Mouse (Mus musculus) large intestine, adult 2 months (tissue): ENCODE data around the gene Plekhj1. TPM values are rescaled to one million over a fixed set of nuclear protein-coding genes. Genes with fewer than 3 reads are reported as not detected.

Source experiments
- DNase-seq: peaks from one replicate; pipeline ENCODE4 v3.0.0-alpha.2; 2012; ENCODE audit warnings: low read depth, low spot score
- WGBS: fragments of 180-500 bp; shearing (Covaris S2); methylation state at CpG from one replicate; pipeline ENCODE4 v1.1.7; 2018; 5-methylcytosine and 5-hydroxymethylcytosine counted together
- polyA plus RNA-seq: library from polyadenylated mRNA; depleted of rRNA; stranded (reverse); fragments of >200 nt; gene quantifications from 2 replicates; pipeline ENCODE4 v1.2.3, GENCODE M21; 2012

Gene Plekhj1
- polyA plus RNA-seq, 1 experiment = 50.7 TPM

DNA sequence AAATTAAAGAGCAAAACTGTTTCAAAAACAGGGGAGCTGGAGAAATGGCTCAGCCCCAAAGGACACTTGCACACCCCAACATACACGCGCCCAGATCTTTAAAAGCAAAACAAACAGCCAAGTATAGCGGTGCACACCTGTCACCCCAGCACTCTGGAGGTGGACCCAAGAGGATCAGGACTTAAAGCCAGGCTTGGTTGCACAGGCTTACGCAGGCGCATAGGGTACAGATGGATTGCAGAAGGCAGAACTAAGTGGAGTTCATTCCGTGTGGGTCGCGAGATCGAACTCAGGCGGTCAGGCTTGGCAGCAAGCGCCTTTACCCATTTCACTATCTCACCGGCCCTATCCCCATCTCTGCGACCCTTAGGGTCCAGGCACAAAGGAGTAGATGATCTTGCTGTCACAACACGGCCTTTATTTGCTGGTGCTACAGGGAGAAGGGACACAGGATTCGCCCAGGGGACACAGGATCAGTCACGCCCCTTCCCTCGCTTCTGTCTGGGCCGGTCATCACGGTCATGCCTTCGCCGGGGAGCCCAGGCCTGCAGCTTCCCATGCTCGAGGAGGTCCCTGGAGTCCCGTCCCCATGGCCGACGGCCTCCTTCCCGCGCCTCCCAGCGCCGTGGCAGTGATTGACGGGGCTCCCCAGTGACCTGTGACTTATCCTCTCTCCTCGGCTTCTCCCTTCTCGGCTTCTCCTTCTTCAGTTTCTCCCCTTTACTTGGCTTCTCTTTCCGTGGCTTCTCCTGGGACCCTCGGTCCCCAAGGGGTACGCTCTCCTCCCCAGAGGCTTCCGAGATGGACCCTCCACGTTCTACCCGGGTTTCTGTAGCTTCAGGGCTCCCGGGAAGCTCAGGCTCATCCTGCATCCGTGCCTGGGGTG is 9.9 kb upstream of the Plekhj1 start:
- WGBS = 33% methylated on average over 40 of the region's 40 CpGs
- DNase-seq = no peak

DNA sequence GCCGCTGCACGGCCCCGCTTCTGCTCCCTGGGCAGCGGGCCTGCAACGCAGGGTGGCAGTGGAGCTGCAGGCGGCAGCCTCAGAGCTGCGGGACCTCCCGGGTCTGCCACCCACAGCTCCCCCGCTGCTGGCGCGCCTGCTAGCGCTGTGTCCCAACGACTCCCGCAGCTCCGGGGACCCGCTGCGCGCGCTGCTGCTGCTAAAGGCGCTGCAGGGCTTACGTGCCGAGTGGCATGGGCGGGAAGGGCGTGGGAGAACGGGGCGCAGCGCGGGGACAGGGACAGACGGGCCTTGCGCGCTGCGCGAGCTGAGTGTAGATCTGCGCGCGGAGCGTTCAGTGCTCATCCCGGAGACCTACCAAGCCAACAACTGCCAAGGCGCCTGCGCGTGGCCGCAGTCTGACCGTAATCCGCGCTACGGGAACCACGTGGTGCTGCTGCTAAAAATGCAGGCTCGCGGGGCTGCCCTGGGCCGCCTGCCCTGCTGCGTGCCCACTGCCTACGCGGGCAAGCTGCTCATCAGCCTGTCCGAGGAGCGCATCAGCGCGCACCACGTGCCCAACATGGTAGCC is 8.7 kb upstream of the Plekhj1 start:
- no peak for DNase-seq
- under 1% methylated on average over 58 of the region's 58 CpGs for WGBS

DNA sequence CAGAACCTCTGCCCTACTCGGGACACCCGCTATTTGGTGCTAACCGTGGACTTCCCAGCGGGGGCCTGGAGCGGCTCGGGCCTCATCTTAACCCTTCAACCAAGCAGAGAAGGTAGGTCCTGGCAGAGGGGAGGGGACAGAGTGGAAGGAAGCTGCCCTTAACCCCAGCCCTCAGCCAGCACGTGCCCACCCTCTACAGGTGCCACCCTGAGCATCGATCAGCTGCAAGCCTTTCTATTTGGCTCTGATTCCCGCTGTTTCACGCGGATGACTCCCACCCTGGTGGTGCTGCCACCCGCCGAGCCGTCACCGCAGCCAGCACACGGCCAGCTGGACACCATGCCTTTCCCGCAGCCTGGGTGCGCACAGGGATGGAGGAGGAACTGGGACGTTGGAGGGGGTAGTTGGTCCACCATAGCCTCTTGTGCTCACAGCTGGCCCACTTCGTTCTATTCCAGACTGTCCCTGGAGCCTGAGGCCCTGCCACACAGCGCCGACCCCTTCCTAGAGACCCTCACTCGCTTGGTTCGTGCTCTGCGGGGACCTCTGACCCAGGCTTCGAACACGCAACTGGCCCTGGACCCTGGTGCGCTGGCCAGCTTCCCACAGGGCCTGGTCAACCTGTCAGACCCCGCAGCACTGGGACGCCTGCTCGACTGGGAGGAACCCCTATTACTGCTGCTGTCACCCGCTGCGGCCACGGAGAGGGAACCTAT is 8.1 kb upstream of the Plekhj1 start:
- no peak for DNase-seq
- WGBS = 65% methylated on average over 34 of the region's 34 CpGs

DNA sequence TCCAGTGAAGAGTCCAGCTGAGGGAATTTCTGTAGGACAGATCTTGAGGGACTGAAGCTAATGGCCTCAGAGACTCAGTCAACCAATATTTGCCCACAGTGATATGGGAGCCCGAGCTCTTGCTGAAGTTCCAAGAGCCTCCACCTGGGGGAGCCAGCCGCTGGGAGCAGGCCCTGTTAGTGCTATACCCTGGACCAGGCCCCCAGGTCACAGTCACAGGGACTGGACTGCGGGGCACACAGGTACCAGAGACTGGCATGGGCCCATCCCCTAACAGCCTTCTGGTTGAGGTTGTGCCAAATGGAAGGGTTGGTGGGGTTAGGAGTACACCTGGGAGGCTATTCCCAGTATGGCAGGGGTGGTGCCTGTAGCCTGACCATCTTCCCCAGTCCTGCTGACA is 7.5 kb upstream of the Plekhj1 start:
- WGBS = 14% methylated on average over 3 of the region's 3 CpGs
- DNase-seq = no peak

DNA sequence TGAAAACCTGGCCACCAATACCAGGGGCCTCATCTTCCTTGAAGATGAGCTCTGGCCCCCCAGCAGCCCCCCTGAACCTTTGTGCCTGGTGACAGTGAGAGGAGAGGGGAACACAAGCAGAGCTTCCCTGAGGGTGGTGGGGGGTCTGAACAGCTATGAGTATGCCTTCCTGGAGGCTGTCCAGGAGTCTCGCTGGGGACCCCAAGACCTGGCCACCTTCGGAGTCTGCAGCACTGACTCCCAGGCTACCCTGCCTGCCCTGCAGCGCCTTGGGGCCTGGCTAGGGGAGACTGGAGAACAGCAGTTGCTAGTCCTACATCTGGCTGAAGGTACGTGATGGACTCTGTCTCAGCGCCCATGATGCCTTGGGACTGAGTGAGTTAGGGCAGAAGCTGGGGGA is 6.9 kb upstream of the Plekhj1 start:
- WGBS = 93% methylated on average over 5 of the region's 5 CpGs
- DNase-seq = no peak

DNA sequence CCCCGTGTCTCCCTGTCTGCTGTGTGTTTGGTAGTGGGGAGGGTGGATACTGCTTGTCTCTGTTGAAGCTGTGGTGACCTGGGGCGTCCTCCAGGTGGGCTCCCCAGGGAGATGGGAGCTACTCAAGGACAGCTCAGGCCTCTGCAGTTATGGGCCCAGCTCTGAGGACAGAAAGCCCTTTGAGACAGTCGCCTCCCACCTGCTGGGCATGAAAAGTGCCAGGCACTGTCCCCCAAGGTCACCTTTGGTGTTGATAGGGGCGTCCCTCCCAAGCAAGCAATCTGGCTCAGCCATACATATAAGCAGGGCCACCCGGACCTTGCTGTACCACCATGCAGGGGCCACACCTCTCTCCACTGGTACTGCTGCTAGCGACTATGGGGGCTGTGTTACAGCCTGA is 6.5 kb upstream of the Plekhj1 start, which contains the start of gene Amh:
Gene Amh, plus strand, starts transcription at position 328 of the 400 bp plus-strand sequence.
- 78% methylated on average over 6 of the region's 6 CpGs for WGBS
- DNase-seq = no peak

DNA sequence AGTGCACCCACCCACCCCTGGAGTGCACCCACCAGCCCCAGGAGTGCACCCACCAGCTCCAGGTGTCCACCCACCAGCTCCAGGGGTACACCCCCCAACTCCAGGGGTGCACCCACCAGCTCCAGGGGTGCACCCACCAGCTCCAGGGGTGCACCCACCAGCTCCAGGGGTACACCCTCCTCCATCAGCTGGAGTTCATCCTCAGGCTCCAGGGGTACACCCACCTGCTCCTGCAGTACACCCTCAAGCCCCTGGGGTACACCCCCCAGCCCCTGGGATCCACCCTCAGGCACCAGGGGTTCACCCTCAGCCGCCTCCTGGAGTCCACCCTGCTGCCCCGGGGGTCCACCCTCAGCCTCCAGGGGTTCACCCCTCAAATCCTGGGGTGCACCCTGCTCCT is 5.9 kb upstream of the Plekhj1 start:
- 97% methylated on average over 2 of the region's 2 CpGs for WGBS
- DNase-seq = no peak

DNA sequence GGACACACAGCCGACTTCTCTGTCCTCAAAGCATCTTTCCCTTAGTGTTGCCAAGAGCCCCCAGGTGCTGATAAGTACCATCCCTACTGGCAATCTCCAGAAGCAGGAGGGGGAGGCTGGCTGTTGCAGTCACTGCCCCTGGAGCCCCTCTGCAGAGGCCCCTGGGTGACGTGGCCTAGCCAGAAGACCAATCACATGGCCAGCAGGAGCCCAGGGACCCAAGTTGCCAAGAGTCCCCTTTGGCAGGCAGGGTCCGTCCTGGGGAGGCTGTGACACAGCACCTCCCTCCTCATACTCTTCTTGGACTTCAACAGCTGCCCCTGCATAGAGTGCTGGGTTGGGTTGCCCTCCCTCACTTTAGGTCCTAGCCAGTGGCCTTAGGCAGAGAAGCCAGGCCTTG is 4.6 kb upstream of the Plekhj1 start:
- 93% methylated on average over 3 of the region's 3 CpGs for WGBS
- DNase-seq = no peak

DNA sequence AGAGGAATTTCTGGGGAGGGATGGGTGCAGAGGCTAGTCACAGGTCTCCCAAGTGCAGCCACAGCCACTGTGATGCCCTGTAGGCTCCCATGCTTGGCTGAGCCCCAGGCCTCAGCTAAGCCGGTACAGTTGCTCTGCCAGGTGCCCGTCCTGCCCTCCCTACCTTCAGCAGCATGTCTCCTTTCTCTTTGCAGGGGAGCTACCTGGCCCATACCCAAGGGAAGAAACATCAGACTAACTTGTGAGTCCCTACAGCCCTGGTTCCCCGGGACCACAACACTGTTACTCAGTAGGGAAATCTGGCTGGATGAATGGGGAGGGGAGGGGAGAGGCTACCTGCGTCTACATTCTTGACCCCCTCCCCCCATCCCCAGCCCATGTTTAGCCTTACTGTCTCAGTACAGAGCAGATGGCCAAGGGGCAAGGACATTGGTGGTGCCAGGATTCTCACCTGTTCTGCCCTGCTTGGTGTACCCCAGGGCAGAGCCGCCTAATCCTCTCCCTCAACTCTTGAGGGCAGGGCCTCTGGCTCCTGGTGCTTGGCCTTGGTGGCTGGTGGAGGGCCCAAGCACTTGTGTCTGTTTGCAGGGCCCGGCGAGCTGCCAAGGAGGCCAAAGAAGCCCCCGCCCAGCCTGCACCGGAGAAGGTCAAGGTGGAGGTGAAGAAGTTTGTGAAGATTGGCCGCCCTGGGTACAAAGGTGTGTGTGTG is 3.9 kb upstream of the Plekhj1 start:
- WGBS = 82% methylated on average over 10 of the region's 10 CpGs
- DNase-seq = no peak

DNA sequence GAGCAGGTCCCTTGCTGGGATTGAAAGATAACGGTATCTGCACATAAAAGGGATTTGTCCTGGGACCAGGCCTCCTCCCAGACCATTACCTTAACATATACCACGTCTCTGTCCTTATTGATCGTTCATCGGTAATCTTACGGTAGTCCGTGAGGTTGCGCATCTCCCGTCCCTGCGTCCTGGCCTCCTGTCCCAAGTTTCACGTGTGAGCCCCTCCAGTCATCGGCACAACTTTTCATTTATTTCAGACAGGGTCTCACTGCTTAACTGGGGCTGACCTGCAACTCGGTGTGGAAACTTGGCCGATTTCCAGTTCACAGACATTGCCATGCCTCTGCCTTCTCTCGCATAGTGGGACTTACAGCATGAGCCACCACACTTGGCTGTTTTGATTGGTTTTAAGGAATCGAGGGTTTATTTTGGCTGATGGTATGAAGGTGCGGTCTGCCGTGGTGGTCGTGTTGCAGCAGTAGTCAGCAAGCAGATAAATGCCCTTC is 692 bp upstream of the Plekhj1 start:
- DNase-seq = no peak
- WGBS = under 1% methylated on average over 18 of the region's 18 CpGs

DNA sequence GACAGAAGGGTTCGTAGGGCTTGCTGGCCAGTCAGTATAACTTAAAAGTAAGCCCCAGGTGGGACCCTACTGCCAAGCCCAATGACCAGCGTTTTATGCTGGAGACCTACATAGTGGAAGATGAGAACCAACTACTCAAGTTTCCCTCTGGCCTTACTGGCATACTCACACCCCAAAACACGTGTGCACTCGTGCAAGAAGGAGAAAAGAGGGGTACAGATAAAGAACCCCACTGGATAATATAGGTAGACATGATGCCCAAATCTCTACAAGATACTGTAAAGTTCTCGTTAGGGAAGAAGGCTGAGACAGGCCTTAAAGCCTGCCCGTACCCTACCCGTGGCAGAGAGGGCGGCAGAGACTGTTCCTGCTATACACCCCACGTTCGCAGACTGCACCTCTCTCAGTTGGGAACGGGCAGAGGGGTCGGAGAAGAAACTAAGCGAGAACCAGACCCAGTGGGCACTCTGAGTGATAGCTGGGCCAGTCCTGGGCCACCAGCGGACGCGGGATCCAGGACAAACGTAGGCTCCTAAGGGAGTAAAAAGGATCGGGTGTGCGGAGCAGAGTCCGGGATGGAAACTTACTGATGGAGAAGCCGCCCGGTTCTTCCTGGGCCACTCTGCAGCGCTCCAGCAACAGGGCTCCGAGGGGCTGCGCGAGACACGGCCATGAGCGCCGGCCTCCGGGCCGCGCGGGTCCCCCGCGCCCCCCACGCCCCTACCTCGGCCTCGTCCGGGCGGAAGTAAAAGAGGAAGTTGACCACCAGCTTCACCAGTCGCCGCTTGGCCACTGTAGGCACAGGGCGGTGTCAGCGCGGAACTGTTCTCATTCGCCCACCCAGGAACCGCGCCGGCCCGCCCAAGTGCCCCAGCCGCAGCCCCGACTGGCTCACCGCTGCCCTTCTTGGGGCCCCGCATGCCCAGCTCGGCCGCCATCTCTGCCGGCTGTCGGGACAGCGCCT is 958 bp downstream of the Plekhj1 start:
- DNase-seq = no peak
- WGBS = 1% methylated on average over 55 of the region's 59 CpGs

DNA sequence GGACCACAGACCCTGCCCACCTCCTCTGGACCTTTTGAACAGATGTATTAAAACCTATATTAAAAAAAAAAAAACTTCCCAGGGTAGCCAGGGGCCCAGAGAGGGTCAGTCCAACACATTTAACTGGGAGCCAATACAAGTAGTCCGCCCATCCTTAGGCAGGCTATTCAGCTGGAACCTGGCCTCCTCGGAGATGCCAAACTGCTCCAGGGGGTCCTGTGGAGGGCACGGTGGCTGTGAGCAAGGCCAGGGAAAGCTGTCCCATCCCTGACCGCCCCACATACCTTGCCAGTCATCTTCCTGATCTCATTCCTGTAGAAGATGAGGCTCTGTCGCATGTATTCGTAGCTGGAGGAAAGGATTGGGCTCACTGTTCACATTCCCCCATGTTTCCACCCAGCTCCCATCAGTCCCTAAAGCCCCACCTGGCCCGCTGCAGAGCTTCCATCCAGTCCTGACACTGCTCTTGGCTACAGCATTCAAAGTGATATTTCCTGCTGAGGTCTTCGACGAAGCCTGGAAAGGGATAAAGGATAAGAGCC is 2.0 kb downstream of the Plekhj1 start:
- WGBS = 78% methylated on average over 9 of the region's 9 CpGs
- DNase-seq = no peak

DNA sequence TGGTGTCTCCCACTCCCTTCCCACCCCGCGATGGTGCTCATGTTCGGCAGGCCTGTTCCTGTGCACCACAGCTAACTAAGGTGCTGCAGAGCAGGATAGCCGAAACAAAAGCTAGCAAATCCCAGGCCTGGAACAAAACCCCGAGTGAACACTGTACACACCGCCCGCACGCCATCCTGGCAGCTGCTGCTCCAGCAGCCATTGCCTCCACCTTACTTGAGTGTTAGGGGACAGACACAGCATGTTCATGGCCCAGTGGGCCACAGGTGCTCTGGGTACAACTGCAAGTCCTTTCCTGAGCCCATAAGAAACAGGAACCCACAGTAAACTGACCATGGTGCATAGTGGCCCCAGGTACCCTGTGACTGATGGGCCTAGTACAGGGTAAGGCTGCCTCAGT is 3.7 kb downstream of the Plekhj1 start:
- WGBS = 90% methylated on average over 8 of the region's 8 CpGs
- no peak for DNase-seq

DNA sequence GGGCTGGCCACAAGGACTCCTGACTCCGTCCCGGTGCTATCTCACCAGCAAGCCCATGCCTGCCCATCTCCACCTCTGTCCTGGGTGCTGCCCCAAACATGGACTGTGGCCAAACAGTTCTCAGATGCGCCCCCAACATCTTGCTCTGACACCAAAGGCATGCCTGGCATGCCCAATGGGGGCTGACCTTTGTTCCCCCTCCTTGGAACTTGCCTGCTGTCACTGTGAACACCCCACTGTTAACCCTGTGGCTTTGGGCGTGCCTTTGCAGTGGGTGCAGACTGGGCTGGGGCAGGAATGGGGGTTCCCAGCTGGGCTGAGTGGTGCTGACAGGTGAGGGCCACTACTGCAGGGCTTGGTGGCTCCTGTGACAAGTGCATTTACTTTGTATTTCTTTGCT is 4.6 kb downstream of the Plekhj1 start:
- WGBS = 75% methylated on average over 4 of the region's 4 CpGs
- no peak for DNase-seq

DNA sequence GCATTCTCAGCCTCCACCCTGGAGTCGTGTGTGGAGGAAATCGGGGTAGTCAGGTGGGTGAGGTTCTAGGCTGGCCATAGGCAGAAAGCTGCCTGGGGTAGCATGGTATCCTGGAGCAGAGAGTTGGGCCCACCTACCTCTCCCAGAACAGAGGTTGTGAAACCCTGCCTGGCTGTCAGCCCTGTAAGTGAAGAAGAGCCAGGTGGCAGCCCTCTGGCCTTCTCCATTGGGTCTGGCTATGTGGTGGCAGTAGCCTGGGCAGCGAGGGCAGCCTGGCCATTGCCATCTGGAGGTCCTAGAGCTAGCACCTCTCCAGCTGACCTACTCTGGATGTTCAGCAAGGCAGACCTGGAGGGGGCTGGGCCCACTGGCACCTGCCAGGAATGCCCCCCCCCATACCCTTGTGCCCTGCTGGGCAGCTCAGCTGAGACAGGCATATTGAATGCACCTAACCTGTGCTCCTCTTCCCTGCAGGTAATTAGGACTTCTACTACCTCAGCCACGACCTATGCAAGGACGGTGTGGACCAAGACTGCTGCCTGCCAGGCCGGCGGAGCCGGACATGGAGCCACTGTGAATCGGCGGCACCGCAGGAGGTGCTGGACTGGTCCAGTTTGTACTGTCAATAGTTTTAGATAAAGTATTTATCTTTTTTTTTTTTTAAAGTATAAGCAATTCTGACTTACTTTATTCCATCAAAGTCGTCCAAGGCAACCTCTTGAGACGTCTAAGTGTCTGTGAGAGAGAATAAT is 5.2 kb downstream of the Plekhj1 start:
- 88% methylated on average over 13 of the region's 13 CpGs for WGBS
- DNase-seq = no peak

DNA sequence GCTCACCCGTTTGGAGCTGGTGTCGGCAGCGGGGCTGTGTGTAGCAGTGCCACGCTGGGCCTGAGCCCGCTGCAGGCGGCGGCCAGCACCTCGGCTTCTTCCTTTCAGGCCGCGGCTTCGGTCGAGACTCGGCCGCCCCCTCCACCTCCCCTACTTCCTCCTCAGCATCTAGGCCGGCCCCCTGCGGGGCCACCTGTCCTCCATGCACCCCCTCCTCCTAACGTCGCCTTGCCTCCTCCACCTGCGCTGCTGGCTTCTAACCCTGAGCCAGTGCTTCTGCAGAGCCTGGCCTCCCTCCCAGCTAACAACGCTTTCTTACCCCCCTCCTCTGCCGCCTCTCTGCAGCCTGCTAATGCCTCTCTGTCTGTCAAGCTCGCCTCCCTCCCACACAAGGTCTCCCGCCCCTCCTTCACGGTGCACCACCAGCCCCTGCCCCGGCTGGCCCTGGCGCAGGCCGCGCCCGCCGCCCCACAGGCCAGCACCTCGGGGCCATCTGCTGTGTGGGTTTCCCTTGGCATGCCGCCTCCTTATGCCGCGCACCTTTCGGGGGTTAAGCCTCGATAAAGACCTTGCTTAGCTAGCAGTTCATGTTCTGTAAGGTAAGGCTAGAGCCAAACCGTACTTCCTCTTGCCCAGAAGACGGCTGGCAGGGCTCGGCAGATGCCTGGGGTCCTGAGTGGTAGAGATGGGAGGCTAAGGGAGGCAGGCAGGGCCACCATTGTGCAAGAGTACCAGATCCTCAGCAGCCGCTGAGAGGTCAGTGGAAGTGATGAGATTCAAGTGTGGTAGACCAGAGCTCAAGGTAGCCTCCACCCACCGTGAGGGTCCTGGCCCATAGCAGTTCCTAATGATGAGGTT is 6.0 kb downstream of the Plekhj1 start:
- WGBS = 74% methylated on average over 41 of the region's 41 CpGs
- no peak for DNase-seq
